Mouse (Mus musculus) intestine, embryonic 16.5 days (tissue): ENCODE data around the gene Amd1. TPM values are rescaled to one million over a fixed set of nuclear protein-coding genes. Genes with fewer than 3 reads are reported as not detected.
A peak's percentile ranks its signal among the peaks of the same experiment; 100 is the strongest.

Experiments used
- ATAC-seq: fragments of 200-750 bp; cut with Nextera tagmentation; 2 replicates; pipeline ENCODE4 v1.8.0; 2017; ENCODE audit warnings: moderate TSS enrichment, moderate library complexity
- H3K27ac ChIP-seq: fragments of 300-500 bp; sonication (generic); 2 replicates; pipeline ENCODE4 v1.5.1; 2014; ENCODE audit warnings: mild to moderate bottlenecking, low read length
- H3K27me3 ChIP-seq: fragments of 300-500 bp; sonication (generic); replicated peaks from 2 replicates; pipeline ENCODE4 v1.6.1; 2014; ENCODE audit warnings: low read length, control low read depth, mixed read lengths; ENCODE audit not compliant: control insufficient read depth, insufficient read depth
- H3K36me3 ChIP-seq: fragments of 300-500 bp; sonication (generic); 2 replicates; pipeline ENCODE4 v1.6.1; 2014; ENCODE audit warnings: low read length, control low read depth; ENCODE audit not compliant: control insufficient read depth, insufficient read depth
- H3K4me1 ChIP-seq: fragments of 300-500 bp; sonication (generic); 2 replicates; pipeline ENCODE4 v1.6.1; 2014; ENCODE audit warnings: low read length, control low read depth, mixed read lengths; ENCODE audit not compliant: control insufficient read depth, insufficient read depth
- H3K4me2 ChIP-seq: fragments of 300-500 bp; sonication (generic); 2 replicates; pipeline ENCODE4 v1.6.1; 2014; ENCODE audit warnings: low read depth, low read length, control low read depth
- H3K4me3 ChIP-seq: fragments of 300-500 bp; sonication (generic); 2 replicates; pipeline ENCODE4 v1.5.1; 2014; ENCODE audit warnings: mild to moderate bottlenecking, low read length
- H3K9ac ChIP-seq: fragments of 300-500 bp; sonication (generic); 2 replicates; pipeline ENCODE4 v1.6.1; 2014; ENCODE audit warnings: low read depth, low read length
- H3K9me3 ChIP-seq: fragments of 300-500 bp; sonication (generic); 2 replicates; pipeline ENCODE4 v1.6.1; 2016; ENCODE audit warnings: low read length, control low read depth; ENCODE audit not compliant: control insufficient read depth
- WGBS: fragments of 180-500 bp; shearing (Covaris S2); extraction: QIAGEN DNeasy Blood & Tissue Kit; methylation state at CpG from one replicate; pipeline ENCODE4 v1.1.7; 2014; 5-methylcytosine and 5-hydroxymethylcytosine counted together
- polyA plus RNA-seq: library from polyadenylated mRNA; unstranded; fragments of >200 nt; fragmentation: Nextera tagmentation; extraction: Ambion mirVana; gene quantifications from 2 replicates; pipeline ENCODE4 v1.2.1, GENCODE M21; 2015

Gene Amd1
- polyA plus RNA-seq, 1 experiment from 2014 or later: 47.2 TPM

GRCm38 (mm10) chr10:40283636-40284035, 18.4 kb downstream of the Amd1 start:
- H3K4me3 ChIP-seq: no peak overlapping the region
- 91% methylated on average over 9 of the region's 9 CpGs for WGBS
- ATAC-seq: no peak

GRCm38 (mm10) chr10:40281565-40281964, 20.4 kb downstream of the Amd1 start:
- ATAC-seq: peak; percentile 46; the same call in 1 of the 2 replicates
- Histone ChIP-seq H3K27ac (no peak overlapping the region), H3K9me3 (no peaks in the 10 kb centered on the region), H3K4me2 (no peak overlapping the region), H3K27me3 (no peaks in the 10 kb centered on the region), H3K36me3 (peaks cover 8% of the 10 kb centered on the region; the same call in 1 of the 2 replicates), H3K4me1 (no peaks in the 10 kb centered on the region), H3K9ac (no peak overlapping the region), H3K4me3 (no peak overlapping the region)
- 89% methylated on average over 2 of the region's 2 CpGs for WGBS

More at GRCm38 (mm10) chr10:40283636-40284035, 18.4 kb downstream of the Amd1 start:
- Histone ChIP-seq H3K27me3 (no peaks in the 10 kb centered on the region), H3K9ac (no peak overlapping the region), H3K4me1 (no peaks in the 10 kb centered on the region), H3K36me3 (peaks cover 8% of the 10 kb centered on the region; the same call in 1 of the 2 replicates), H3K9me3 (no peaks in the 10 kb centered on the region), H3K4me2 (no peak overlapping the region), H3K27ac (no peak overlapping the region)

- H3K9ac ChIP-seq: no peak overlapping the region
- H3K9me3 ChIP-seq: no peaks in the 10 kb centered on the region
- WGBS: 69% methylated on average over 5 of the region's 5 CpGs
- no peak overlapping the region for H3K4me2 ChIP-seq
- H3K27ac ChIP-seq: no peak overlapping the region
- ATAC-seq: no peak
- no peaks in the 10 kb centered on the region for H3K4me1 ChIP-seq
- no peaks in the 10 kb centered on the region for H3K36me3 ChIP-seq
- H3K27me3 ChIP-seq: no peaks in the 10 kb centered on the region
- H3K4me3 ChIP-seq: no peak overlapping the region
Observed at GRCm38 (mm10) chr10:40278317-40278716, 23.7 kb downstream of the Amd1 start.

GRCm38 (mm10) chr10:40275991-40276390, 26.0 kb downstream of the Amd1 start:
- no peaks in the 10 kb centered on the region for H3K9me3 ChIP-seq
- no peak for ATAC-seq
- H3K27ac ChIP-seq: no peak overlapping the region
- no peak overlapping the region for H3K4me3 ChIP-seq
- WGBS: 62% methylated on average over 7 of the region's 7 CpGs
- no peaks in the 10 kb centered on the region for H3K27me3 ChIP-seq
- H3K4me1 ChIP-seq: no peaks in the 10 kb centered on the region
- no peak overlapping the region for H3K4me2 ChIP-seq
- no peak overlapping the region for H3K9ac ChIP-seq
- no peaks in the 10 kb centered on the region for H3K36me3 ChIP-seq

- Histone ChIP-seq H3K27me3 (no peaks in the 10 kb centered on the region), H3K4me1 (no peaks in the 10 kb centered on the region), H3K4me3 (no peak overlapping the region), H3K36me3 (no peaks in the 10 kb centered on the region), H3K4me2 (no peak overlapping the region), H3K9me3 (no peaks in the 10 kb centered on the region), H3K9ac (no peak overlapping the region), H3K27ac (no peak overlapping the region)
- WGBS: 76% methylated on average over 5 of the region's 5 CpGs
- ATAC-seq: peak; percentile 62
Observed at GRCm38 (mm10) chr10:40273938-40274337, 28.0 kb downstream of the Amd1 start.

GRCm38 (mm10) chr10:40271216-40271615, 30.8 kb downstream of the Amd1 start:
- WGBS: 86% methylated on average over 3 of the region's 3 CpGs
- Histone ChIP-seq H3K27ac (no peak overlapping the region), H3K27me3 (no peaks in the 10 kb centered on the region), H3K4me2 (no peak overlapping the region), H3K4me1 (no peaks in the 10 kb centered on the region), H3K4me3 (no peak overlapping the region), H3K9ac (no peak overlapping the region), H3K9me3 (no peaks in the 10 kb centered on the region), H3K36me3 (no peaks in the 10 kb centered on the region)
- no peak for ATAC-seq

- Histone ChIP-seq H3K27me3 (no peaks in the 10 kb centered on the region), H3K4me3 (no peak overlapping the region), H3K9ac (no peak overlapping the region), H3K27ac (no peak overlapping the region), H3K4me2 (no peak overlapping the region), H3K4me1 (no peaks in the 10 kb centered on the region), H3K9me3 (no peaks in the 10 kb centered on the region), H3K36me3 (no peaks in the 10 kb centered on the region)
- ATAC-seq: no peak
- WGBS: 86% methylated on average over 3 of the region's 3 CpGs
Observed at GRCm38 (mm10) chr10:40264920-40265319, 37.1 kb downstream of the Amd1 start.

GRCm38 (mm10) chr10:40263691-40264090, 38.3 kb downstream of the Amd1 start:
- Histone ChIP-seq H3K27me3 (no peaks in the 10 kb centered on the region), H3K4me2 (no peak overlapping the region), H3K9ac (no peak overlapping the region), H3K4me3 (no peak overlapping the region), H3K9me3 (no peaks in the 10 kb centered on the region), H3K27ac (no peak overlapping the region), H3K4me1 (0 out of 2 replicates have a peak, but pooled peaks cover 4% of the 10 kb centered on the region), H3K36me3 (no peaks in the 10 kb centered on the region)
- 81% methylated on average over 4 of the region's 4 CpGs for WGBS
- no peak for ATAC-seq

- H3K4me2 ChIP-seq: no peak overlapping the region
- no peak for ATAC-seq
- H3K4me3 ChIP-seq: no peak overlapping the region
- no peaks in the 10 kb centered on the region for H3K27me3 ChIP-seq
- WGBS: 85% methylated on average over 6 of the region's 6 CpGs
- H3K36me3 ChIP-seq: no peaks in the 10 kb centered on the region
- no peaks in the 10 kb centered on the region for H3K9me3 ChIP-seq
- H3K4me1 ChIP-seq: 0 out of 2 replicates have a peak, but pooled peaks cover 4% of the 10 kb centered on the region
- no peak overlapping the region for H3K9ac ChIP-seq
- H3K27ac ChIP-seq: no peak overlapping the region
Observed at GRCm38 (mm10) chr10:40262200-40262599, 39.8 kb downstream of the Amd1 start.

- H3K27me3 ChIP-seq: no peaks in the 10 kb centered on the region
- peaks cover 10% of the 10 kb centered on the region for H3K4me1 ChIP-seq
- no peak overlapping the region for H3K27ac ChIP-seq
- no peak overlapping the region for H3K4me2 ChIP-seq
- H3K4me3 ChIP-seq: no peak overlapping the region
- ATAC-seq: no peak
- H3K9me3 ChIP-seq: no peaks in the 10 kb centered on the region
- no peaks in the 10 kb centered on the region for H3K36me3 ChIP-seq
- H3K9ac ChIP-seq: no peak overlapping the region
- 58% methylated on average over 5 of the region's 5 CpGs for WGBS
Observed at GRCm38 (mm10) chr10:40260305-40260704, 41.7 kb downstream of the Amd1 start.
